Mouse (Mus musculus) E14TG2a.4 (cell line): ENCODE measurements at regions not wholly inside any gene's neighbourhood (a gene's known extent, or its start where the extent isn't known, plus 50 kb on each side); places are given as distances from the start of the nearest gene placed in this dataset.

Experiments
- CTCF ChIP-seq: conservative IDR thresholded peaks from 2 replicates; pipeline ENCODE4 v1.5.1; 2014; ENCODE audit warnings: low read length
- NANOG ChIP-seq: IDR thresholded peaks from 2 replicates; pipeline ENCODE4 v1.6.1; 2014; ENCODE audit warnings: borderline replicate concordance, low read length, mixed read lengths

DNA sequence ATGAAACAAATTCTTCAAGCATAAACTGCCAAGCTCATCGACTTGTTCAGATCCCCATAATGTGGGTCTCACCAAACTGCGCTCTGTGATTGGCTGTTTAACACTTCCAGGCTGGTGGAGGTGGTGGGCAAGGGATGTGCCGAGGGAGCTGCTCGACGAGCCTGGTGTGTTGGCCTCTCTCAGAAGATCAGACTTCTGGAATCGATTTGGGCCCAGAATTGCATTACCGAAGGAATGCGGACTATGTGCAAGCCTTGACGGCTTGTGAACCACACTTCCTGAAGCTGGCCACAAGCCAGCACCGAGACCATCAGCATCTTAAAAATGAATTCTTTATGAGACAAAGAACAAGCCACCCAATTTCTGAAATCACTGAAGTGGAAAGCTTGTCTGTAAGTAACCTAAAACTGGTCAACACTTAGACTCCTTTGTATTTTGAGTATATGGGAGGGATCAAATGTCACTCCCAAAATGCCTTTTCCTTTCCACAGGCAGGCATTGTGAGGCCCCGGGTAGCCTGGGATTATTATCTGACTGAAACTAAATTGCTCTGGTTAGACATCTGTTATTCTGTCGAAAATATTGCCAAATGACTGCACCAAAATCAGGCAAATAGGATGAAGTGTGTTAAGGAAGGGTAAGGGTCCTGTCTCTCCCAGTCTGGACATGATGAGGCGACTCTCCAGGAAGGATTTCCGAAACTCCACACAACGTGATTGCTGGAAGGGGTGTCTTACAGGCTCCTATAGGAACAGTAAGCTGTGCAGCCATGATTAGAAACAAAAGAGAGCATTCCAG, 318.4 kb downstream of the Sorl1 start:
- TF ChIP-seq CTCF: no peak
- no peak for TF ChIP-seq NANOG
